Mouse (Mus musculus) lung, adult 2 months (tissue): ENCODE results near the gene Slx4.

Experiments
- CTCF ChIP-seq: fragments of 200-500 bp; IDR thresholded peaks from 2 replicates; pipeline ENCODE4 v1.5.1; 2011; ENCODE audit warnings: mild to moderate bottlenecking, low read length, control low read depth; ENCODE audit not compliant: insufficient read depth
- POLR2A ChIP-seq: fragments of 200-500 bp; IDR thresholded peaks from 2 replicates; pipeline ENCODE4 v1.6.1; 2011; ENCODE audit warnings: low read depth, mild to moderate bottlenecking, control low read depth, low read length, borderline replicate concordance; ENCODE audit errors: extremely low read depth

DNA sequence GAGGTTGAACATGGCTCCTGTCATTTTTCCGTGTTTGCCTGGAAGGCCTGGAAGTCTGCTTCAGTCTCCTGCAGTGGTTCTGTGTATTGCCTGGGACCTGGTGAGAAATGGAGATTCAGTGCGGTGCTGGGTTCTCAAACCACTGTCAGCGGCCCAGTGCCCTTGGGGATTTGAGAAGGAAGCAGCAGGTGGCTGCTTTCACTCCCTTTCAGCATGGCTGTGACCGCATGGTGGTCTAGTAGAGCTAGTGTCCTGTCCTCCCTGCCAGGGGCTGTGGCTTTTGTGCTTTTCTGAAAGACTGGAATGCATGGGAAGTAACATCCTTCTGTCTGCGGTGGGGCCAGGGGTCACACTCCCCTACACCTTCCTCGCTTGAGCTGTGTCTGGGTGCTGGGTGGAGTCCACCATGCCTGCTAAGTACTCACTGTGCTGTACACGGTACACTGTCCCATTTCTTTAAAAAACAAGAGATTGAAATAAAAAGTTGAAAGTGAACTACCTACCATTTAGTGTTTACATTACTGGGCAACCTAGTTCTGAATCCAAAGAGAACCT, 20.3 kb downstream of the Slx4 start:
- TF ChIP-seq POLR2A, result no peak
- no peak for TF ChIP-seq CTCF
